24 mouse cellular contexts compared by ENCODE assay signal in the genomic region with DNA sequence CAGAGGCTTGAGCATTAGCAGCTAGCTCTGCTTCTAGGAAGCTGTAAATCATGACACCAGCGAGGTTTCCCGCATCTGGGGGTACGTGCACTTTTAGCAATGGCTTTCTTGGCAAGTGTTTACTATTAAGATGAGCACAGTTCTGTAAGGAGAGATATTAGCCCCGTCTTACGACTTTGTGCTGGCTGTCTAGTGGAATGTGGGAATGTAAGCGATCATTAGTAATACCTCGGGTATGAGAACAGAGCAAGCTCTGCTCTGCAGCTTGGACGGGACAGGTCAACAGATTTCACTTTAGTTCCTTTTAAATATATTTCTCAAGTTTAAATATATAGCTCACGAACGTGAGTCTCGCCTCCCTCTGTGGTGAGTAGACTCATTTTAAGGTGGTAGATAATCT. TPM values are rescaled to one million over a fixed set of nuclear protein-coding genes. Genes with fewer than 3 reads are reported as not detected.
A peak's percentile ranks its signal among the peaks of the same experiment; 100 is the strongest.
DNase-seq lines count a peak whose midpoint lies in the region; ATAC-seq and TF ChIP-seq lines count a peak whose summit lies in the region.
"Had no signal": no experiment of that assay in that cellular context is flagged by ENCODE, and none has a peak within 500 bp of the region (broad histone marks: within the 10 kb centered on the region; RNA-seq: fewer than 3 reads in every experiment).

No protein-coding gene starts in this region.

- H3K9me3 ChIP-seq in intestine, embryonic 15.5 days, result no peaks in the 10 kb centered on the region
- H3K9me3 ChIP-seq: embryonic facial prominence, embryonic 13.5 days; forebrain, embryonic 13.5 days; heart, embryonic 13.5 days; hindbrain, embryonic 12.5 days had no signal

- H3K79me2 ChIP-seq in myocyte (ENCODE audit: control insufficient read depth, insufficient read depth), result no peaks in the 10 kb centered on the region

- peaks cover 7% of the 10 kb centered on the region for H3K4me1 ChIP-seq in intestine, embryonic 15.5 days (replicated peaks)
- H3K4me1 ChIP-seq: embryonic facial prominence, embryonic 13.5 days; forebrain, embryonic 13.5 days; hindbrain, embryonic 12.5 days had no signal

- intact Hi-C loops in left cerebral cortex, postnatal 36 days (cut with DNase I), result no loop called here

- no peak for TF ChIP-seq POLR2A in myocyte (IDR thresholded peaks at IDR 0.05; ENCODE audit: insufficient read length, low read depth)

- H3K9ac ChIP-seq in intestine, embryonic 15.5 days, result no peak overlapping the region
- H3K9ac ChIP-seq: embryonic facial prominence, embryonic 13.5 days; forebrain, embryonic 13.5 days; heart, embryonic 13.5 days; hindbrain, embryonic 12.5 days had no signal

- peak; percentile 53 for ATAC-seq in intestine, embryonic 15.5 days
- ATAC-seq: activated CD4-positive, CD25-positive, alpha-beta regulatory T cell, adult 4 months; forebrain, embryonic 13.5 days; hindbrain, postnatal 0 days; Patski had no signal

- no peaks in the 10 kb centered on the region for H3K36me3 ChIP-seq in intestine, embryonic 15.5 days
- no peaks in the 10 kb centered on the region for H3K36me3 ChIP-seq in myocyte (ENCODE audit: control insufficient read depth, insufficient read depth)
- H3K36me3 ChIP-seq: heart, embryonic 13.5 days; hindbrain, embryonic 12.5 days had no signal

- H3K4me3 ChIP-seq in intestine, embryonic 15.5 days (replicated peaks), result no peak overlapping the region
- no peak overlapping the region for H3K4me3 ChIP-seq in myocyte
- H3K4me3 ChIP-seq: embryonic facial prominence, embryonic 13.5 days; forebrain, embryonic 13.5 days; heart, adult 2 months; heart, embryonic 13.5 days; hindbrain, embryonic 12.5 days had no signal

- no peak overlapping the region for H3ac ChIP-seq in myocyte (ENCODE audit: control insufficient read depth, insufficient read length)

- peak overlapping the region; percentile 7; the same call in 1 of the 2 replicates for H3K27ac ChIP-seq in intestine, embryonic 15.5 days
- H3K27ac ChIP-seq: embryonic facial prominence, embryonic 13.5 days; forebrain, embryonic 13.5 days; heart, adult 2 months; heart, embryonic 13.5 days; hindbrain, embryonic 12.5 days; hindbrain, postnatal 0 days had no signal

- 40% methylated on average over 11 of the region's 11 CpGs for WGBS in intestine, embryonic 15.5 days

- DNase-seq in embryo, embryonic 11 days, result peak; percentile 21
- no peak for DNase-seq in embryo, embryonic 10.5 days (ENCODE audit: low spot score)
- DNase-seq in NIH3T3 (ENCODE audit: low read depth), result peak; percentile 16
- no peak for DNase-seq in natural killer cell, adult 2 months (ENCODE audit: low spot score in 2 of 2)
- no peak for DNase-seq in left cerebral cortex, postnatal 36 days (ENCODE audit: low spot score in 2 of 2)
- DNase-seq in right cerebral cortex, postnatal 4 days, result no peak
- DNase-seq: adrenal gland, postnatal 25 days; cerebellum, adult 18-20 months; cerebellum, adult 9-11 months; cerebellum, postnatal 36 days; gastrocnemius, postnatal 36 days; heart, adult 2 months; heart, postnatal 10 days; heart, postnatal 4 days; kidney, adult 11 months had no signal

- 0 out of 2 replicates have a peak overlapping the region, but pooled peaks have one; percentile 5 for H3K4me2 ChIP-seq in intestine, embryonic 15.5 days (replicated peaks)
- H3K4me2 ChIP-seq in myocyte (ENCODE audit: low read depth), result peak overlapping the region; percentile 18
- H3K4me2 ChIP-seq: embryonic facial prominence, embryonic 13.5 days; forebrain, embryonic 13.5 days; heart, embryonic 13.5 days; hindbrain, embryonic 12.5 days had no signal

- no peaks in the 10 kb centered on the region for H3K27me3 ChIP-seq in intestine, embryonic 15.5 days (replicated peaks)
- H3K27me3 ChIP-seq in myocyte (ENCODE audit: control insufficient read depth, insufficient read depth, insufficient read length), result no peaks in the 10 kb centered on the region
- H3K27me3 ChIP-seq: embryonic facial prominence, embryonic 13.5 days; forebrain, embryonic 13.5 days; heart, embryonic 13.5 days; hindbrain, embryonic 12.5 days; Patski had no signal

TF ChIP-seq in myocyte, 11 proteins besides CTCF, POLR2A, EP300 and RAD21:
- TF ChIP-seq USF1 (IDR thresholded peaks at IDR 0.05; ENCODE audit: low read depth), result no peak
- TF ChIP-seq MYOD1 (IDR thresholded peaks at IDR 0.05; ENCODE audit: control insufficient read depth in 1 of 3, insufficient read length in 2 of 3, low read depth in 2 of 3), result no peak
- TF ChIP-seq MAX (IDR thresholded peaks at IDR 0.05; ENCODE audit: low read depth), result no peak
- TF ChIP-seq REST (IDR thresholded peaks at IDR 0.05; ENCODE audit: insufficient read depth, insufficient read length), result no peak
- no peak for TF ChIP-seq E2F4 (IDR thresholded peaks at IDR 0.05; ENCODE audit: insufficient read depth)
- TF ChIP-seq TCF12 (IDR thresholded peaks at IDR 0.05; ENCODE audit: insufficient read depth, poor library complexity, severe bottlenecking), result no peak
- TF ChIP-seq SRF (IDR thresholded peaks at IDR 0.05; ENCODE audit: control insufficient read depth, insufficient read length, low read depth), result no peak
- no peak for TF ChIP-seq TCF3 (IDR thresholded peaks at IDR 0.05; ENCODE audit: insufficient read length, low read depth)
- TF ChIP-seq MYOG (IDR thresholded peaks at IDR 0.05; ENCODE audit: control insufficient read depth in 1 of 3, insufficient read depth in 1 of 3, insufficient read length in 2 of 3, low read depth in 2 of 3), result no peak
- TF ChIP-seq CEBPB (IDR thresholded peaks at IDR 0.05; ENCODE audit: insufficient read depth, poor library complexity, severe bottlenecking), result no peak
- TF ChIP-seq POLR2AphosphoS2 (IDR thresholded peaks at IDR 0.05; ENCODE audit: insufficient read length, low read depth), result no peak

RNA-seq across cellular contexts. Expression of gene Patj, which starts 54.7 kb away (rescaled TPM):
- 21.1 and 22.4 TPM in 2 replicates for polyA plus RNA-seq in intestine, embryonic 15.5 days (2015; fragmentation: Nextera tagmentation; extraction: Ambion mirVana)
- 22.3 TPM for polyA plus RNA-seq in myocyte (2012; fragmentation: generic; extraction: Trizol)
- total RNA-seq in left cerebral cortex, postnatal 36 days (2021), result 10 to 100 TPM in 1 of 2 experiments, 1 to 10 TPM in 1; 7.5 to 19.6 TPM

Comparison
In these comparisons a context has a peak if more than half of its experiments do, and no peak if none do; other contexts are left out.
1. DNase-seq: peak in embryo, embryonic 11 days (single experiment) and NIH3T3 (single experiment); none in embryo, embryonic 10.5 days (single experiment), natural killer cell, adult 2 months (0 of 2), left cerebral cortex, postnatal 36 days (0 of 2) and right cerebral cortex, postnatal 4 days (single experiment).